Mouse (Mus musculus): ENCODE results near the gene Atp5g1.
"Not testable (repeated sequence)": the region's sequence is repeated elsewhere in the genome, so short reads cannot be mapped to it uniquely, and the experiment has no call there.

The Atp5g1 gene

GRCm38 (mm10) chr11:96075509-96076220 lies at the start of gene Atp5g1:
TSS of gene Atp5g1 (minus strand) at chr11:96075670.
- peak; percentile 99 for DNase-seq (ENCODE audit: low read depth, low spot score)

- no peak for DNase-seq (ENCODE audit: low read depth, low spot score)
These were observed 48.8 kb upstream of the Atp5g1 start for GRCm38 (mm10) chr11:96124052-96124914.

GRCm38 (mm10) chr11:96122806-96123205 lies 47.3 kb upstream of the Atp5g1 start:
- DNase-seq (ENCODE audit: low read depth, low spot score): not testable (repeated sequence)

- DNase-seq (ENCODE audit: low read depth, low spot score): no peak
These were observed 43.9 kb upstream of the Atp5g1 start for GRCm38 (mm10) chr11:96119401-96119800.

GRCm38 (mm10) chr11:96116925-96117324 lies 41.5 kb upstream of the Atp5g1 start:
- DNase-seq (ENCODE audit: low read depth, low spot score): not testable (repeated sequence)

- DNase-seq (ENCODE audit: low read depth, low spot score): no peak
These were observed 40.6 kb upstream of the Atp5g1 start for GRCm38 (mm10) chr11:96116116-96116515.

GRCm38 (mm10) chr11:96115416-96115815 lies 39.9 kb upstream of the Atp5g1 start:
- DNase-seq (ENCODE audit: low read depth, low spot score): no peak

GRCm38 (mm10) chr11:96114077-96114476 lies 38.6 kb upstream of the Atp5g1 start:
- DNase-seq (ENCODE audit: low read depth, low spot score): no peak

- DNase-seq (ENCODE audit: low read depth, low spot score): no peak
These were observed 36.3 kb upstream of the Atp5g1 start, which contains the start of gene Calcoco2 for GRCm38 (mm10) chr11:96111751-96112150. TSS of gene Calcoco2 (minus strand) at chr11:96111964.

- DNase-seq (ENCODE audit: low read depth, low spot score): not testable (repeated sequence)
These were observed 35.5 kb upstream of the Atp5g1 start for GRCm38 (mm10) chr11:96110950-96111349.

GRCm38 (mm10) chr11:96108376-96108775 lies 32.9 kb upstream of the Atp5g1 start:
- DNase-seq (ENCODE audit: low read depth, low spot score): no peak

- DNase-seq (ENCODE audit: low read depth, low spot score): peak; percentile 38
These were observed 17.9 kb upstream of the Atp5g1 start for GRCm38 (mm10) chr11:96093361-96093760.

- no peak for DNase-seq (ENCODE audit: low read depth, low spot score)
These were observed 17.3 kb upstream of the Atp5g1 start for GRCm38 (mm10) chr11:96092674-96093291.

- peak; percentile 16 for DNase-seq (ENCODE audit: low read depth, low spot score)
These were observed 15.6 kb upstream of the Atp5g1 start for GRCm38 (mm10) chr11:96091073-96091472.

- no peak for DNase-seq (ENCODE audit: low read depth, low spot score)
These were observed 12.5 kb upstream of the Atp5g1 start for GRCm38 (mm10) chr11:96087981-96088380.

GRCm38 (mm10) chr11:96082682-96083081 lies 7.2 kb upstream of the Atp5g1 start:
- DNase-seq (ENCODE audit: low read depth, low spot score): no peak

GRCm38 (mm10) chr11:96080736-96081135 lies 5.3 kb upstream of the Atp5g1 start:
- no peak for DNase-seq (ENCODE audit: low read depth, low spot score)

- no peak for DNase-seq (ENCODE audit: low read depth, low spot score)
These were observed 993 bp upstream of the Atp5g1 start for GRCm38 (mm10) chr11:96076221-96077105.

GRCm38 (mm10) chr11:96075177-96075508 lies 327 bp downstream of the Atp5g1 start:
- no peak for DNase-seq (ENCODE audit: low read depth, low spot score)

GRCm38 (mm10) chr11:96074351-96075176 lies 906 bp downstream of the Atp5g1 start:
- DNase-seq (ENCODE audit: low read depth, low spot score): no peak
